Mouse (Mus musculus) E14TG2a.4 (cell line): Measurements from ENCODE around the gene Ahnak2.

Experiments
- CTCF ChIP-seq: conservative IDR thresholded peaks from 2 replicates; pipeline ENCODE4 v1.5.1; 2014; ENCODE audit warnings: low read length
- NANOG ChIP-seq: IDR thresholded peaks from 2 replicates; pipeline ENCODE4 v1.6.1; 2014; ENCODE audit warnings: borderline replicate concordance, low read length, mixed read lengths

GRCm38 (mm10) chr12:112821974-112822373 is 19.5 kb upstream of the Ahnak2 start:
- TF ChIP-seq CTCF (no peak), NANOG (no peak)
